Mouse (Mus musculus) heart, embryonic 12.5 days (tissue): ENCODE results near the gene Cacna1h. TPM values are rescaled to one million over a fixed set of nuclear protein-coding genes. Genes with fewer than 3 reads are reported as not detected.
A peak's percentile ranks its signal among the peaks of the same experiment; 100 is the strongest.

Source experiments
- ATAC-seq: fragments of 200-750 bp; cut with Nextera tagmentation; 2 replicates; pipeline ENCODE4 v1.8.0; 2017; ENCODE audit warnings: moderate TSS enrichment, moderate library complexity; ENCODE audit not compliant: insufficient number of reproducible peaks, low FRiP score
- H3K27ac ChIP-seq: fragments of 300-500 bp; sonication (generic); 2 replicates; pipeline ENCODE4 v1.5.1; 2016; ENCODE audit warnings: mild to moderate bottlenecking, moderate library complexity; ENCODE audit not compliant: poor library complexity, severe bottlenecking
- H3K27me3 ChIP-seq: fragments of 300-500 bp; sonication (generic); replicated peaks from 2 replicates; pipeline ENCODE4 v1.6.1; 2016; ENCODE audit warnings: mild to moderate bottlenecking, moderate library complexity
- H3K36me3 ChIP-seq: fragments of 300-500 bp; sonication (generic); 2 replicates; pipeline ENCODE4 v1.6.1; 2016; ENCODE audit warnings: mild to moderate bottlenecking, moderate library complexity
- H3K4me1 ChIP-seq: fragments of 300-500 bp; sonication (generic); replicated peaks from 2 replicates; pipeline ENCODE4 v1.6.1; 2016; ENCODE audit warnings: mild to moderate bottlenecking
- H3K4me2 ChIP-seq: fragments of 300-500 bp; sonication (generic); 2 replicates; pipeline ENCODE4 v1.6.1; 2016; ENCODE audit warnings: mild to moderate bottlenecking, moderate library complexity
- H3K4me3 ChIP-seq: fragments of 300-500 bp; sonication (generic); 2 replicates; pipeline ENCODE4 v1.5.1; 2016; ENCODE audit warnings: mild to moderate bottlenecking
- H3K9ac ChIP-seq: fragments of 300-500 bp; sonication (generic); 2 replicates; pipeline ENCODE4 v1.6.1; 2016; ENCODE audit warnings: mild to moderate bottlenecking, moderate library complexity
- H3K9me3 ChIP-seq: fragments of 300-500 bp; sonication (generic); replicated peaks from 2 replicates; pipeline ENCODE4 v1.6.1; 2016; ENCODE audit warnings: mild to moderate bottlenecking, moderate library complexity
- WGBS: fragments of 180-500 bp; shearing (Covaris S2); methylation state at CpG from one replicate; pipeline ENCODE4 v1.1.7; 2016; 5-methylcytosine and 5-hydroxymethylcytosine counted together
- polyA plus RNA-seq: library from polyadenylated mRNA; unstranded; fragments of >200 nt; fragmentation: Nextera tagmentation; extraction: Ambion mirVana; gene quantifications from 2 replicates; pipeline ENCODE4 v1.2.1, GENCODE M21; 2016

The Cacna1h gene
- polyA plus RNA-seq, 1 experiment from 2014 or later, result 13.5 TPM

- H3K4me2 ChIP-seq, result no peak overlapping the region
- H3K27me3 ChIP-seq, result no peaks in the 10 kb centered on the region
- no peak overlapping the region for H3K4me3 ChIP-seq
- 67% methylated on average over 7 of the region's 7 CpGs for WGBS
- peaks cover 74% of the 10 kb centered on the region for H3K4me1 ChIP-seq
- H3K9ac ChIP-seq, result no peak overlapping the region
- no peak for ATAC-seq
- H3K36me3 ChIP-seq, result no peaks in the 10 kb centered on the region
- no peaks in the 10 kb centered on the region for H3K9me3 ChIP-seq
- peak overlapping the region; percentile 84 for H3K27ac ChIP-seq
These were observed 25.1 kb downstream of the Cacna1h start for GRCm38 (mm10) chr17:25408302-25408999.

- H3K9ac ChIP-seq, result 0 out of 2 replicates have a peak overlapping the region, but pooled peaks have one; percentile 21
- 63% methylated on average over 4 of the region's 4 CpGs for WGBS
- no peak for ATAC-seq
- no peaks in the 10 kb centered on the region for H3K27me3 ChIP-seq
- H3K4me2 ChIP-seq, result no peak overlapping the region
- no peaks in the 10 kb centered on the region for H3K9me3 ChIP-seq
- H3K4me1 ChIP-seq, result peaks cover 74% of the 10 kb centered on the region
- no peak overlapping the region for H3K4me3 ChIP-seq
- no peaks in the 10 kb centered on the region for H3K36me3 ChIP-seq
- peak overlapping the region; percentile 80 for H3K27ac ChIP-seq
These were observed 26.2 kb downstream of the Cacna1h start for GRCm38 (mm10) chr17:25407352-25407751.

GRCm38 (mm10) chr17:25406011-25406441, 27.6 kb downstream of the Cacna1h start:
- Histone ChIP-seq H3K9ac (peak overlapping the region; percentile 63; the same call in 1 of the 2 replicates), H3K27me3 (no peaks in the 10 kb centered on the region), H3K27ac (peak overlapping the region; percentile 80), H3K9me3 (no peaks in the 10 kb centered on the region), H3K4me2 (peak overlapping the region; percentile 33), H3K4me1 (peaks cover 72% of the 10 kb centered on the region), H3K4me3 (no peak overlapping the region), H3K36me3 (0 out of 2 replicates have a peak, but pooled peaks cover 3% of the 10 kb centered on the region)
- 14% methylated on average over 6 of the region's 6 CpGs for WGBS
- ATAC-seq, result no peak

- Histone ChIP-seq H3K27me3 (no peaks in the 10 kb centered on the region), H3K9ac (peak overlapping the region; percentile 63), H3K36me3 (0 out of 2 replicates have a peak, but pooled peaks cover 3% of the 10 kb centered on the region), H3K4me3 (no peak overlapping the region), H3K4me1 (peaks cover 66% of the 10 kb centered on the region), H3K27ac (peak overlapping the region; percentile 80), H3K9me3 (no peaks in the 10 kb centered on the region), H3K4me2 (peak overlapping the region; percentile 33)
- peak; percentile 38; the same call in 1 of the 2 replicates for ATAC-seq
- WGBS, result 4% methylated on average over 10 of the region's 10 CpGs
These were observed 28.2 kb downstream of the Cacna1h start for GRCm38 (mm10) chr17:25405224-25405895.

GRCm38 (mm10) chr17:25404190-25404589, 29.4 kb downstream of the Cacna1h start:
- H3K27me3 ChIP-seq, result no peaks in the 10 kb centered on the region
- H3K4me3 ChIP-seq, result no peak overlapping the region
- H3K4me2 ChIP-seq, result no peak overlapping the region
- 0 out of 2 replicates have a peak, but pooled peaks cover 3% of the 10 kb centered on the region for H3K36me3 ChIP-seq
- no peaks in the 10 kb centered on the region for H3K9me3 ChIP-seq
- no peak overlapping the region for H3K9ac ChIP-seq
- no peak for ATAC-seq
- no peak overlapping the region for H3K27ac ChIP-seq
- H3K4me1 ChIP-seq, result peaks cover 65% of the 10 kb centered on the region
- WGBS, result 36% methylated on average over 3 of the region's 3 CpGs

GRCm38 (mm10) chr17:25402224-25402623, 31.4 kb downstream of the Cacna1h start:
- H3K4me1 ChIP-seq, result peaks cover 59% of the 10 kb centered on the region
- ATAC-seq, result no peak

GRCm38 (mm10) chr17:25401491-25401890, 32.1 kb downstream of the Cacna1h start:
- Histone ChIP-seq H3K27ac (no peak overlapping the region), H3K4me1 (peaks cover 51% of the 10 kb centered on the region), H3K27me3 (no peaks in the 10 kb centered on the region), H3K4me2 (no peak overlapping the region), H3K9me3 (no peaks in the 10 kb centered on the region), H3K4me3 (no peak overlapping the region), H3K36me3 (peaks cover 9% of the 10 kb centered on the region), H3K9ac (no peak overlapping the region)
- WGBS, result 42% methylated on average over 4 of the region's 4 CpGs
- no peak for ATAC-seq

More at GRCm38 (mm10) chr17:25402224-25402623, 31.4 kb downstream of the Cacna1h start:
- Histone ChIP-seq H3K9ac (no peak overlapping the region), H3K4me2 (no peak overlapping the region), H3K27ac (no peak overlapping the region), H3K36me3 (peaks cover 5% of the 10 kb centered on the region), H3K4me3 (no peak overlapping the region), H3K9me3 (no peaks in the 10 kb centered on the region), H3K27me3 (no peaks in the 10 kb centered on the region)
- 83% methylated on average over 13 of the region's 13 CpGs for WGBS

GRCm38 (mm10) chr17:25400443-25400842, 33.1 kb downstream of the Cacna1h start:
- Histone ChIP-seq H3K4me2 (no peak overlapping the region), H3K27me3 (no peaks in the 10 kb centered on the region), H3K36me3 (peaks cover 11% of the 10 kb centered on the region), H3K9me3 (no peaks in the 10 kb centered on the region), H3K4me3 (no peak overlapping the region), H3K27ac (no peak overlapping the region), H3K4me1 (peaks cover 41% of the 10 kb centered on the region), H3K9ac (no peak overlapping the region)
- WGBS, result 8% methylated on average over 7 of the region's 7 CpGs
- ATAC-seq, result no peak

- Histone ChIP-seq H3K9ac (no peak overlapping the region), H3K4me3 (no peak overlapping the region), H3K27me3 (no peaks in the 10 kb centered on the region), H3K27ac (no peak overlapping the region), H3K4me2 (no peak overlapping the region), H3K4me1 (peaks cover 29% of the 10 kb centered on the region), H3K36me3 (peaks cover 24% of the 10 kb centered on the region), H3K9me3 (no peaks in the 10 kb centered on the region)
- 64% methylated on average over 13 of the region's 13 CpGs for WGBS
- no peak for ATAC-seq
These were observed 35.1 kb downstream of the Cacna1h start for GRCm38 (mm10) chr17:25398520-25398838.

GRCm38 (mm10) chr17:25397804-25398519, 35.6 kb downstream of the Cacna1h start:
- H3K9ac ChIP-seq, result no peak overlapping the region
- 30% methylated on average over 14 of the region's 14 CpGs for WGBS
- no peak overlapping the region for H3K4me2 ChIP-seq
- H3K36me3 ChIP-seq, result peaks cover 30% of the 10 kb centered on the region
- H3K4me3 ChIP-seq, result no peak overlapping the region
- no peaks in the 10 kb centered on the region for H3K9me3 ChIP-seq
- peak; percentile 27; the same call in 1 of the 2 replicates for ATAC-seq
- no peaks in the 10 kb centered on the region for H3K27me3 ChIP-seq
- peaks cover 29% of the 10 kb centered on the region for H3K4me1 ChIP-seq
- H3K27ac ChIP-seq, result no peak overlapping the region

GRCm38 (mm10) chr17:25394526-25394925, 39.1 kb downstream of the Cacna1h start:
- peaks cover 61% of the 10 kb centered on the region for H3K36me3 ChIP-seq
- H3K4me1 ChIP-seq, result peaks cover 16% of the 10 kb centered on the region
- no peak for ATAC-seq

More at GRCm38 (mm10) chr17:25394526-25394925, 39.1 kb downstream of the Cacna1h start:
- Histone ChIP-seq H3K4me2 (no peak overlapping the region), H3K27me3 (no peaks in the 10 kb centered on the region), H3K9me3 (no peaks in the 10 kb centered on the region), H3K27ac (no peak overlapping the region), H3K9ac (no peak overlapping the region), H3K4me3 (no peak overlapping the region)
- WGBS, result 78% methylated on average over 4 of the region's 4 CpGs
